In the genomic region with DNA sequence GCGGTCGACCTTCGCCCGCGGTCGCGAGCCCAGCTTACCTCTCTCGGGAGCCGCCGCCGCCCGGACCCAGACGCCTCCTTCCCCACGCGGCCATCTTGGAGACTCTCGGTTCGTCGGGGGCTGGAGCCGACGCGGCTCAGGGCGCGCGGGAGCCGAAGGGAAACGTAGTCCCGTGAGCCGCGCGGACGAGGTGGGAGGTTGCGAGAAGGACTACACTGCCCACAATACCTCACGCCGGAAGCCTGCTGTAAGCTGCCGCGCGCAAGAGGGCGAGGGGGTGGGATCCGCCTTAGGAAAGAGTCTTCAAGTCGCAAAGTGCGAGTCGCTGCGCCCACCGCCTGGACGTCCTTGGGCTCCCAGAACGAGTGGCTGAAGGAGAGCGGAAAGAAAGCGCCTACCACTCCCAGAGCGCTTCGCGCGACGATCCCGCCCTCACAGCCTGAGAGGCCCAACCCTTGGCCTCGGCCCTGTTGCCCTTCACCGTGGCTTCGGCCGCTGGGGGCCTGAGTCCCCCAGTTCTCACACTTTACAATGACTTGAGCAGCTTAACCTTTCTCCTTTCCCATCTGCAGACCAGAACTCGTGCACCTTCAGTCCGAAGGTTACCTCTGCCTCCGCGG, we compare ENCODE assay signal across 8 mouse cellular contexts. TPM values are rescaled to one million over a fixed set of nuclear protein-coding genes. Genes with fewer than 3 reads are reported as not detected.
DNase-seq lines count a peak whose midpoint lies in the region; ATAC-seq and TF ChIP-seq lines count a peak whose summit lies in the region.

A gene (minus strand): TSS at position 598 of the 620 bp plus-strand sequence.

- H3K4me1 ChIP-seq in bone marrow macrophage, adult 2 months (ENCODE audit: control insufficient read depth, insufficient read depth, low read length): peaks cover 19% of the 10 kb centered on the region
- no peaks in the 10 kb centered on the region; the same call in 1 of the 2 replicates for H3K4me1 ChIP-seq in embryonic fibroblast, embryonic 13.5 days (ENCODE audit: control insufficient read depth, insufficient read depth, low read length)
- peaks cover 24% of the 10 kb centered on the region for H3K4me1 ChIP-seq in kidney, embryonic 14.5 days (ENCODE audit: control insufficient read depth, insufficient read depth, low read length)
- peaks cover 38% of the 10 kb centered on the region for H3K4me1 ChIP-seq in limb, embryonic 15.5 days

- under 1% methylated on average over 62 of the region's 62 CpGs for WGBS in kidney, embryonic 14.5 days
- under 1% methylated on average over 62 of the region's 62 CpGs for WGBS in limb, embryonic 15.5 days

- H3K9ac ChIP-seq in kidney, embryonic 14.5 days (ENCODE audit: low read depth, low read length): peak within 1 kb of the TSS; percentile 92
- peak within 1 kb of the TSS; percentile 89 for H3K9ac ChIP-seq in limb, embryonic 15.5 days

- DNase-seq in A20 (ENCODE audit: low read depth, low spot score): peak; percentile 97
- DNase-seq in heart, adult 9 months (ENCODE audit: low spot score in 2 of 2): peak; percentile 96
- peak; percentile 83 to 88 for DNase-seq in monocyte, adult 2 months (ENCODE audit: low read depth in 1 of 2, low spot score in 2 of 2)
- DNase-seq in spleen, postnatal 36 days (ENCODE audit: low spot score in 2 of 2): peak; percentile 95 to 96

- no peak for TF ChIP-seq CTCF in bone marrow macrophage, adult 2 months (IDR thresholded peaks at IDR 0.05; ENCODE audit: low read depth, low read length)
- TF ChIP-seq CTCF in embryonic fibroblast, embryonic 13.5 days (IDR thresholded peaks at IDR 0.05; ENCODE audit: borderline replicate concordance, insufficient read depth, low read length): no peak

- H3K4me3 ChIP-seq in bone marrow macrophage, adult 2 months (ENCODE audit: insufficient read depth, low read length): peak within 1 kb of the TSS; percentile 73
- peak within 1 kb of the TSS; percentile 75 for H3K4me3 ChIP-seq in embryonic fibroblast, embryonic 13.5 days (ENCODE audit: insufficient read depth, low read length)
- H3K4me3 ChIP-seq in kidney, embryonic 14.5 days (ENCODE audit: low read length): peak within 1 kb of the TSS; percentile 78
- peak within 1 kb of the TSS; percentile 97 for H3K4me3 ChIP-seq in limb, embryonic 15.5 days

- 0 out of 2 replicates have a peak, but pooled peaks have one; percentile 8 for TF ChIP-seq POLR2A in bone marrow macrophage, adult 2 months (IDR thresholded peaks at IDR 0.05; ENCODE audit: borderline replicate concordance, low read depth, low read length)
- TF ChIP-seq POLR2A in embryonic fibroblast, embryonic 13.5 days (IDR thresholded peaks at IDR 0.05; ENCODE audit: low read depth, low read length): peak; percentile 71

- ATAC-seq in kidney, embryonic 14.5 days (ENCODE audit: low FRiP score, low TSS enrichment): peak; percentile 98
- ATAC-seq in limb, embryonic 15.5 days (ENCODE audit: insufficient number of reproducible peaks, low FRiP score, low TSS enrichment, low read depth): peak; percentile 98

- H3K27ac ChIP-seq in bone marrow macrophage, adult 2 months (ENCODE audit: insufficient read depth, low read depth, low read length): peak within 1 kb of the TSS; percentile 86
- peak within 1 kb of the TSS; percentile 87 for H3K27ac ChIP-seq in embryonic fibroblast, embryonic 13.5 days (ENCODE audit: insufficient read depth, low read length)
- peak within 1 kb of the TSS; percentile 93 for H3K27ac ChIP-seq in kidney, embryonic 14.5 days (ENCODE audit: low read depth, low read length)
- H3K27ac ChIP-seq in limb, embryonic 15.5 days: peak within 1 kb of the TSS; percentile 98

- peak within 1 kb of the TSS; percentile 70 for H3K4me2 ChIP-seq in kidney, embryonic 14.5 days (replicated peaks; ENCODE audit: low read depth, low read length)
- peak within 1 kb of the TSS; percentile 62 for H3K4me2 ChIP-seq in limb, embryonic 15.5 days

- no peaks in the 10 kb centered on the region for H3K9me3 ChIP-seq in kidney, embryonic 14.5 days (ENCODE audit: control insufficient read depth, low read length)
- no peaks in the 10 kb centered on the region for H3K9me3 ChIP-seq in limb, embryonic 15.5 days

- H3K27me3 ChIP-seq in kidney, embryonic 14.5 days (ENCODE audit: control insufficient read depth, insufficient read depth, low read length): no peaks in the 10 kb centered on the region
- no peaks in the 10 kb centered on the region for H3K27me3 ChIP-seq in limb, embryonic 15.5 days

- no peaks in the 10 kb centered on the region; the same call in 1 of the 2 replicates for H3K36me3 ChIP-seq in kidney, embryonic 14.5 days (ENCODE audit: control insufficient read depth, insufficient read depth, low read length)
- H3K36me3 ChIP-seq in limb, embryonic 15.5 days: peaks cover 12% of the 10 kb centered on the region

RNA-seq across cellular contexts. Expression of the gene that starts here (rescaled TPM):
- 19.4 and 20.8 TPM in 2 replicates for polyA plus RNA-seq in bone marrow macrophage, adult 2 months (2012; ENCODE audit: insufficient read depth, insufficient read length, missing spikeins)
- polyA plus RNA-seq in embryonic fibroblast, embryonic 13.5 days (2011; ENCODE audit: insufficient read length, low read depth, missing spikeins): 31.9 and 34.2 TPM in 2 replicates
- 72.8 and 72.9 TPM in 2 replicates for polyA plus RNA-seq in kidney, embryonic 14.5 days (2014; fragmentation: Nextera tagmentation; extraction: Ambion mirVana)
- polyA plus RNA-seq in limb, embryonic 15.5 days (2015; fragmentation: Nextera tagmentation; extraction: Ambion mirVana): 61.5 and 70.9 TPM in 2 replicates

Comparison
In these comparisons a context has a peak if more than half of its experiments do, and no peak if none do; other contexts are left out.
1. Peak in every context shown above with its lines: DNase-seq, ATAC-seq, H3K4me3 ChIP-seq and H3K27ac ChIP-seq.